Mouse (Mus musculus): ENCODE results near the gene Pla2g2d.

DNA sequence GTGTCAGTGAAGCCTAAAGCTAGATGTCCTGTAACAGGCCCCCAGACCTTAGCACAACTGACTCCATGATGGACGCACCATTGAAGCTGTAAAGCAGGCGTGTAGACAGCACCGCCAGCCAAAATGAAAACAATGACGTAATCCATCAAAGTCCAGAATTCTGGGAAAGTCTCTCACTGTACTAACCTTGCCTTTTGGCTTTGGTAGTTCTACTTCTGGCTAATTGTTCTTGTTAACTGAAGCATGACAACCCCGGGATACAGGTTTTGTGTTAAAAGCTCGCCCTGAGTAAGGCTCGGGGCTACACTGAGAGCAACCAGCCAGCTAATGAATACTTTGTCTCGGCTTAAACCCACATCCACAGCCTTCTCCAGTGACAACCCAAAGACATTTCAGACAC is 29.7 kb downstream of the Pla2g2d start:
- no peak for TF ChIP-seq HCFC1 (IDR thresholded peaks at IDR 0.05; ENCODE audit: low read depth, low read length)
- no peak for TF ChIP-seq POLR2A (IDR thresholded peaks at IDR 0.05; ENCODE audit: control insufficient read depth in 1 of 2, insufficient read depth in 1 of 2, low read depth in 1 of 2, low read length in 2 of 2, poor library complexity in 1 of 2)
- no peak for TF ChIP-seq CTCF (IDR thresholded peaks at IDR 0.05 in 2 of 3, conservative IDR thresholded peaks at IDR 0.05 in 1 of 3; ENCODE audit: control insufficient read depth in 1 of 3, insufficient read depth in 1 of 3, low read depth in 2 of 3, low read length in 3 of 3, poor library complexity in 1 of 3, severe bottlenecking in 1 of 3)
- no peak for TF ChIP-seq ZC3H11A (IDR thresholded peaks at IDR 0.05; ENCODE audit: low read depth, low read length)
- no peak for TF ChIP-seq GABPA (IDR thresholded peaks at IDR 0.05; ENCODE audit: low read depth, low read length)
- no peak for TF ChIP-seq ETS1 (IDR thresholded peaks at IDR 0.05; ENCODE audit: low read depth, low read length)
- TF ChIP-seq GATA1 (IDR thresholded peaks at IDR 0.05; ENCODE audit: low read depth, low read length) = no peak
- no peak for TF ChIP-seq E2F4 (IDR thresholded peaks at IDR 0.05; ENCODE audit: borderline replicate concordance, low read depth, low read length)
- no peak for TF ChIP-seq NELFE (IDR thresholded peaks at IDR 0.05; ENCODE audit: low read depth, low read length)
- no peak for TF ChIP-seq EP300 (IDR thresholded peaks at IDR 0.05; ENCODE audit: low read depth in 1 of 2, low read length in 2 of 2)
- no peak for TF ChIP-seq TAL1 (IDR thresholded peaks at IDR 0.05; ENCODE audit: low read length)
- no peak for TF ChIP-seq MAZ (IDR thresholded peaks at IDR 0.05; ENCODE audit: low read depth, low read length)
- no peak for TF ChIP-seq MAFK (IDR thresholded peaks at IDR 0.05; ENCODE audit: borderline replicate concordance, low read depth, low read length)
- TF ChIP-seq MAX (IDR thresholded peaks at IDR 0.05; ENCODE audit: low read length) = no peak
